Comparison of ENCODE assay signal across 8 mouse cellular contexts in genomic region chr1:72944805-72945749, GRCm38 (mm10).
DNase-seq lines count a peak whose midpoint lies in the region; ATAC-seq and TF ChIP-seq lines count a peak whose summit lies in the region.

No protein-coding gene starts in this region.

- peak overlapping the region; percentile 25 for H3K4me2 ChIP-seq in embryonic facial prominence, embryonic 11.5 days (ENCODE audit: low read depth, low read length)
- H3K4me2 ChIP-seq in hindbrain, postnatal 0 days (ENCODE audit: low read depth, low read length) = peak overlapping the region; percentile 47
- H3K4me2 ChIP-seq in midbrain, embryonic 11.5 days = peak overlapping the region; percentile 35; the same call in 1 of the 2 replicates

- H3K9ac ChIP-seq in ES-E14 (ENCODE audit: insufficient read depth, low read depth, low read length, poor library complexity, severe bottlenecking) = peak overlapping the region; percentile 13; the same call in 1 of the 2 replicates
- no peak overlapping the region; the same call in 1 of the 2 replicates for H3K9ac ChIP-seq in embryonic facial prominence, embryonic 11.5 days (replicated peaks; ENCODE audit: low read length)
- H3K9ac ChIP-seq in hindbrain, postnatal 0 days (replicated peaks; ENCODE audit: low read length) = no peak overlapping the region
- H3K9ac ChIP-seq in midbrain, embryonic 11.5 days (ENCODE audit: low read length) = peak overlapping the region; percentile 32; the same call in 1 of the 2 replicates

- H3K4me1 ChIP-seq in ES-E14 (ENCODE audit: control insufficient read depth in 2 of 2, insufficient read depth in 2 of 2, low read length in 2 of 2, poor library complexity in 1 of 2) = peaks cover 6 to 17% of the 10 kb centered on the region in 2 experiments; a peak in 3 of 4 replicates
- peaks cover 3% of the 10 kb centered on the region; the same call in 1 of the 2 replicates for H3K4me1 ChIP-seq in embryonic facial prominence, embryonic 11.5 days (ENCODE audit: control insufficient read depth, insufficient read depth, low read length)
- H3K4me1 ChIP-seq in hindbrain, postnatal 0 days (ENCODE audit: insufficient read depth, low read length) = peaks cover 5% of the 10 kb centered on the region; the same call in 1 of the 2 replicates
- H3K4me1 ChIP-seq in midbrain, embryonic 11.5 days (ENCODE audit: control insufficient read depth, insufficient read depth, low read length) = peaks cover 12% of the 10 kb centered on the region

- 8% methylated on average over 21 of the region's 21 CpGs for WGBS in embryonic facial prominence, embryonic 11.5 days
- 13% methylated on average over 21 of the region's 21 CpGs for WGBS in hindbrain, postnatal 0 days
- 5% methylated on average over 21 of the region's 21 CpGs for WGBS in midbrain, embryonic 11.5 days

- H3K27ac ChIP-seq in ES-E14 (ENCODE audit: insufficient read depth, low read depth, low read length, poor library complexity, severe bottlenecking) = no peak overlapping the region
- H3K27ac ChIP-seq in embryonic facial prominence, embryonic 11.5 days (replicated peaks; ENCODE audit: low read depth, low read length) = no peak overlapping the region
- no peak overlapping the region for H3K27ac ChIP-seq in hindbrain, postnatal 0 days
- no peak overlapping the region for H3K27ac ChIP-seq in midbrain, embryonic 11.5 days (ENCODE audit: low read depth, low read length)

- no peaks in the 10 kb centered on the region for H3K9me3 ChIP-seq in ES-E14 (ENCODE audit: control insufficient read depth, insufficient read depth, low read depth, low read length)
- no peaks in the 10 kb centered on the region for H3K9me3 ChIP-seq in embryonic facial prominence, embryonic 11.5 days (replicated peaks; ENCODE audit: control insufficient read depth, low read length)
- H3K9me3 ChIP-seq in hindbrain, postnatal 0 days (ENCODE audit: low read length) = no peaks in the 10 kb centered on the region
- no peaks in the 10 kb centered on the region for H3K9me3 ChIP-seq in midbrain, embryonic 11.5 days (ENCODE audit: control insufficient read depth, low read length)

- in situ Hi-C loops in ES-E14 (cut with MboI; ENCODE audit: low sequenced_read_pairs in 2 of 2, unreplicated experiment in 2 of 2) = no loop called here

- H3K27me3 ChIP-seq in embryonic facial prominence, embryonic 11.5 days (ENCODE audit: control insufficient read depth, insufficient read depth, low read length) = no peaks in the 10 kb centered on the region
- H3K27me3 ChIP-seq in hindbrain, postnatal 0 days (ENCODE audit: insufficient read depth, low read length) = no peaks in the 10 kb centered on the region
- no peaks in the 10 kb centered on the region for H3K27me3 ChIP-seq in midbrain, embryonic 11.5 days (ENCODE audit: control insufficient read depth, insufficient read depth, low read length)

- no peak for TF ChIP-seq CTCF in hindbrain, postnatal 0 days (IDR thresholded peaks at IDR 0.05; ENCODE audit: low read depth)

- peak; percentile 68 for DNase-seq in ES-E14 (ENCODE audit: low read depth, low spot score)
- DNase-seq in embryonic facial prominence, embryonic 11.5 days (ENCODE audit: low spot score) = peak; percentile 61
- DNase-seq in hindbrain, postnatal 0 days (ENCODE audit: low spot score) = no peak
- peak; percentile 93 for DNase-seq in midbrain, embryonic 11.5 days (ENCODE audit: low spot score, missing footprints)
- DNase-seq in urinary bladder, postnatal 10 days (ENCODE audit: low spot score) = no peak
- DNase-seq in testis, postnatal 14 days (ENCODE audit: low spot score) = no peak
- no peak for DNase-seq in frontal cortex, postnatal 36 days (ENCODE audit: low spot score in 2 of 2)

- H3K4me3 ChIP-seq in ES-E14 (ENCODE audit: insufficient read depth in 1 of 2, low read depth in 1 of 2, low read length in 2 of 2, poor library complexity in 1 of 2, severe bottlenecking in 1 of 2) = peak overlapping the region in 1 of 2 experiments; percentile 43; a peak in 2 of 4 replicates
- H3K4me3 ChIP-seq in embryonic facial prominence, embryonic 11.5 days (ENCODE audit: low read depth, low read length) = 0 out of 2 replicates have a peak overlapping the region, but pooled peaks have one; percentile 7
- H3K4me3 ChIP-seq in hindbrain, postnatal 0 days (ENCODE audit: low read length) = no peak overlapping the region
- no peak overlapping the region for H3K4me3 ChIP-seq in midbrain, embryonic 11.5 days (ENCODE audit: low read depth, low read length)

- ATAC-seq in embryonic facial prominence, embryonic 11.5 days (replicated peaks; ENCODE audit: insufficient number of reproducible peaks, low FRiP score, low TSS enrichment, low read depth) = peak; percentile 46
- no peak for ATAC-seq in hindbrain, postnatal 0 days
- peak; percentile 77 for ATAC-seq in midbrain, embryonic 11.5 days (ENCODE audit: low FRiP score)
- ATAC-seq in granulocyte monocyte progenitor cell, adult 5-6 weeks (replicated peaks; ENCODE audit: poor library complexity, severe bottlenecking) = no peak

- no peaks in the 10 kb centered on the region for H3K36me3 ChIP-seq in ES-E14 (ENCODE audit: control insufficient read depth, insufficient read depth, low read length, poor library complexity, severe bottlenecking)
- H3K36me3 ChIP-seq in embryonic facial prominence, embryonic 11.5 days (replicated peaks; ENCODE audit: control insufficient read depth, insufficient read depth, low read depth, low read length) = no peaks in the 10 kb centered on the region
- no peaks in the 10 kb centered on the region for H3K36me3 ChIP-seq in hindbrain, postnatal 0 days (ENCODE audit: insufficient read depth, low read length)
- no peaks in the 10 kb centered on the region for H3K36me3 ChIP-seq in midbrain, embryonic 11.5 days (ENCODE audit: control insufficient read depth, insufficient read depth, low read length)

TF ChIP-seq in ES-E14, 5 proteins besides CTCF, POLR2A, EP300 and RAD21:
- TF ChIP-seq ZNF384 (IDR thresholded peaks at IDR 0.05; ENCODE audit: low read depth, low read length) (no peak), CHD2 (IDR thresholded peaks at IDR 0.05; ENCODE audit: low read depth, low read length) (no peak), MAFK (IDR thresholded peaks at IDR 0.05; ENCODE audit: insufficient read depth, low read depth, low read length) (no peak), HCFC1 (IDR thresholded peaks at IDR 0.05; ENCODE audit: borderline replicate concordance, insufficient read depth, low read length) (no peak), ZC3H11A (IDR thresholded peaks at IDR 0.05; ENCODE audit: borderline replicate concordance, low read depth, low read length) (no peak)

Comparison
In these comparisons a context has a peak if more than half of its experiments do, and no peak if none do; other contexts are left out.
1. DNase-seq: peak in ES-E14 (single experiment), embryonic facial prominence, embryonic 11.5 days (single experiment) and midbrain, embryonic 11.5 days (single experiment); none in hindbrain, postnatal 0 days (single experiment), urinary bladder, postnatal 10 days (single experiment), testis, postnatal 14 days (single experiment) and frontal cortex, postnatal 36 days (0 of 2).
2. H3K9ac ChIP-seq: peak in ES-E14 (single experiment) and midbrain, embryonic 11.5 days (single experiment); none in embryonic facial prominence, embryonic 11.5 days (single experiment) and hindbrain, postnatal 0 days (single experiment).
3. ATAC-seq: peak in embryonic facial prominence, embryonic 11.5 days (single experiment) and midbrain, embryonic 11.5 days (single experiment); none in hindbrain, postnatal 0 days (single experiment) and granulocyte monocyte progenitor cell, adult 5-6 weeks (single experiment).
4. Peak in every context shown above with its lines, with median percentiles within 50 percentile points of each other: H3K4me2 ChIP-seq.